Mouse (Mus musculus) liver, embryonic 12.5 days (tissue): Measurements from ENCODE around the gene Ccdc126. TPM values are rescaled to one million over a fixed set of nuclear protein-coding genes. Genes with fewer than 3 reads are reported as not detected.
"Not testable (repeated sequence)": the region's sequence is repeated elsewhere in the genome, so short reads cannot be mapped to it uniquely, and the experiment has no call there.

Source experiments
- ATAC-seq: fragments of 200-750 bp; cut with Nextera tagmentation; 2 replicates; pipeline ENCODE4 v1.8.0; 2017; ENCODE audit warnings: moderate number of reproducible peaks, mild to moderate bottlenecking, moderate library complexity
- H3K27ac ChIP-seq: fragments of 300-500 bp; sonication (generic); 2 replicates; pipeline ENCODE4 v1.5.1; 2016; ENCODE audit warnings: mild to moderate bottlenecking
- H3K27me3 ChIP-seq: fragments of 300-500 bp; sonication (generic); replicated peaks from 2 replicates; pipeline ENCODE4 v1.6.1; 2016; ENCODE audit warnings: mild to moderate bottlenecking, moderate library complexity
- H3K36me3 ChIP-seq: fragments of 300-500 bp; sonication (generic); 2 replicates; pipeline ENCODE4 v1.6.1; 2016; ENCODE audit warnings: mild to moderate bottlenecking, moderate library complexity
- H3K4me1 ChIP-seq: fragments of 300-500 bp; sonication (generic); 2 replicates; pipeline ENCODE4 v1.6.1; 2016
- H3K4me2 ChIP-seq: fragments of 300-500 bp; sonication (generic); 2 replicates; pipeline ENCODE4 v1.6.1; 2016; ENCODE audit warnings: mild to moderate bottlenecking, moderate library complexity
- H3K4me3 ChIP-seq: fragments of 300-500 bp; sonication (generic); 2 replicates; pipeline ENCODE4 v1.5.1; 2016; ENCODE audit warnings: mild to moderate bottlenecking, moderate library complexity
- H3K9ac ChIP-seq: fragments of 300-500 bp; sonication (generic); 2 replicates; pipeline ENCODE4 v1.6.1; 2016; ENCODE audit warnings: mild to moderate bottlenecking, moderate library complexity
- H3K9me3 ChIP-seq: fragments of 300-500 bp; sonication (generic); replicated peaks from 2 replicates; pipeline ENCODE4 v1.6.1; 2016; ENCODE audit warnings: mild to moderate bottlenecking, moderate library complexity
- WGBS: fragments of 180-500 bp; shearing (Covaris S2); methylation state at CpG from one replicate; pipeline ENCODE4 v1.1.7; 2016; ENCODE audit not compliant: insufficient replicate concordance; 5-methylcytosine and 5-hydroxymethylcytosine counted together
- polyA plus RNA-seq: library from polyadenylated mRNA; unstranded; fragments of >200 nt; fragmentation: Nextera tagmentation; extraction: Ambion mirVana; gene quantifications from 2 replicates; pipeline ENCODE4 v1.2.1, GENCODE M21; 2016

Gene Ccdc126
- 3.2 and 4.3 TPM in 2 replicates for polyA plus RNA-seq

DNA sequence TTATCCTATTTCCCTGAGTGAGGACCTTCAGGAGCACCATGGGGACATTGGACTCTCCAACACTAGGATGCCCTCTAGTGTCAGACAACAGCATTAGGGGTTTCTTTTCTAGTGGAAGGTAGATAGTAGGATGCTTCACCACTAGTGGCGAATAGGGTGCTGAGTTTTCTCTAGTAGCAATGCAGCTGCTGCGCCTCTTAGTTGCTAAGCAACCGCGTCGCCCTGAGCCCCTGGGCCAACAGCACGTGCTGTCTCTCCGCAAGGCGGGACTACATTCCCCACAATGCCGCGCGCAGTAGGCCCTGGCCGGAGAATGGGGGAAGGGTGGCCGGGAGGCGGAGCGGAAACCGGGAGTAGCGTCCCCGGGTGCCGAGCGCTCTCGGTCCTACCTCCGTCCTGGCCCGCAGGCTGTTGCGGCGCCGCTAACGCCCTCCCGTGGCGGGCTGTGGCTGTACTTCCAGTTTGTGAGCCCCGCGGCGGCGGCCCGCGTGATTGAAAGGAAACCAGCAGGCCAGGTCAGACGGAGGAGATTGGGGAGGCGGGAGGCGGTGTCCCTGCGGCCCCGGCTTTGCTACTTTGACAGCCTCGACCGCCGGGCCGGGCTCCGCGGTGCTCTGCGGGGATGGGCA is at the start of gene Ccdc126:
Gene Ccdc126 (plus strand): TSS at position 309 of the 629 bp plus-strand sequence.
- Histone ChIP-seq H3K9me3 (no peaks in the 10 kb centered on the region), H3K27me3 (0 out of 2 replicates have a peak, but pooled peaks cover 3% of the 10 kb centered on the region), H3K9ac (peak within 1 kb of the TSS; percentile 79), H3K4me2 (peak within 1 kb of the TSS; percentile 90), H3K27ac (peak within 1 kb of the TSS; percentile 80), H3K4me3 (peak within 1 kb of the TSS; percentile 76), H3K36me3 (no peaks in the 10 kb centered on the region), H3K4me1 (peaks cover 23% of the 10 kb centered on the region)
- ATAC-seq = peak; percentile 98
- 0% methylated on average over 47 of the region's 47 CpGs for WGBS

DNA sequence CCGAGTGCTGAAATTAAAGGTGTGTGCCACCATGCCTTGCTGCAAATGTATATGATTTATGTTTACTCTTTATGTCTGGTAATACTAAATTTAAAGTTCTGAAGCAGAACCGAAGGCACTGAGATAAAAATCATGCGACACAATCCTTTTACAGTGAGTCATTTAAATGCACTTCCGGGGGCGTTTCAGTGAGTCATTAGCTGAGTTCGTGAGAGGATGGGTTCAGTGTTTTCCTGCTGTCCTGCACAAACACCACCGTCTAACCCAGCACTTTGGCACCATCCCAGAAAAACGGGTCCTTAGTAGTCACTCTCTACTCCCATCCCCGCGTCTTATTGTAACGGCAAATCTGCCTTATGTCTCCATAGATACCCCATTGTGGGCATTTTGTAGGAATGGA is 49.2 kb upstream of the Ccdc126 start:
- no peak overlapping the region for H3K27ac ChIP-seq
- no peaks in the 10 kb centered on the region for H3K4me1 ChIP-seq
- no peaks in the 10 kb centered on the region for H3K36me3 ChIP-seq
- H3K27me3 ChIP-seq = no peaks in the 10 kb centered on the region
- H3K4me3 ChIP-seq = no peak overlapping the region
- whole genome bisulfite sequencing = 59% methylated on average over 11 of the region's 11 CpGs
- no peak overlapping the region for H3K4me2 ChIP-seq
- H3K9ac ChIP-seq = no peak overlapping the region
- no peak for ATAC-seq
- no peaks in the 10 kb centered on the region for H3K9me3 ChIP-seq

GRCm38 (mm10) chr6:49271815-49272214 is 47.3 kb upstream of the Ccdc126 start:
- 67% methylated on average over 6 of the region's 6 CpGs for WGBS
- H3K4me1 ChIP-seq = no peaks in the 10 kb centered on the region
- no peak overlapping the region for H3K4me2 ChIP-seq
- no peak overlapping the region for H3K27ac ChIP-seq
- no peaks in the 10 kb centered on the region for H3K9me3 ChIP-seq
- H3K36me3 ChIP-seq = no peaks in the 10 kb centered on the region
- H3K4me3 ChIP-seq = no peak overlapping the region
- no peak for ATAC-seq
- H3K27me3 ChIP-seq = no peaks in the 10 kb centered on the region
- H3K9ac ChIP-seq = no peak overlapping the region

GRCm38 (mm10) chr6:49272863-49273262 is 46.2 kb upstream of the Ccdc126 start:
- Histone ChIP-seq H3K4me2 (no peak overlapping the region), H3K9ac (no peak overlapping the region), H3K4me3 (no peak overlapping the region), H3K27me3 (no peaks in the 10 kb centered on the region), H3K36me3 (no peaks in the 10 kb centered on the region), H3K4me1 (no peaks in the 10 kb centered on the region), H3K9me3 (no peaks in the 10 kb centered on the region), H3K27ac (no peak overlapping the region)
- WGBS = 60% methylated on average over 2 of the region's 2 CpGs
- no peak for ATAC-seq

GRCm38 (mm10) chr6:49273934-49274333 is 45.1 kb upstream of the Ccdc126 start:
- H3K27me3 ChIP-seq = no peaks in the 10 kb centered on the region
- H3K4me2 ChIP-seq = no peak overlapping the region
- ATAC-seq = no peak
- no peak overlapping the region for H3K27ac ChIP-seq
- H3K9ac ChIP-seq = no peak overlapping the region
- no peak overlapping the region for H3K4me3 ChIP-seq
- no peaks in the 10 kb centered on the region for H3K9me3 ChIP-seq
- 48% methylated on average over 4 of the region's 4 CpGs for WGBS
- H3K36me3 ChIP-seq = no peaks in the 10 kb centered on the region
- H3K4me1 ChIP-seq = no peaks in the 10 kb centered on the region

- no peak overlapping the region for H3K4me3 ChIP-seq
- 74% methylated on average over 9 of the region's 9 CpGs for WGBS
- no peak for ATAC-seq
Measured at GRCm38 (mm10) chr6:49274416-49275091, 44.5 kb upstream of the Ccdc126 start.

GRCm38 (mm10) chr6:49275296-49275695 is 43.8 kb upstream of the Ccdc126 start:
- Histone ChIP-seq H3K27ac (no peak overlapping the region), H3K27me3 (no peaks in the 10 kb centered on the region), H3K9ac (no peak overlapping the region), H3K36me3 (no peaks in the 10 kb centered on the region), H3K4me2 (no peak overlapping the region), H3K9me3 (no peaks in the 10 kb centered on the region), H3K4me1 (no peaks in the 10 kb centered on the region), H3K4me3 (no peak overlapping the region)
- no peak for ATAC-seq
- 77% methylated on average over 7 of the region's 7 CpGs for WGBS

More at GRCm38 (mm10) chr6:49274416-49275091, 44.5 kb upstream of the Ccdc126 start:
- Histone ChIP-seq H3K27ac (no peak overlapping the region), H3K36me3 (no peaks in the 10 kb centered on the region), H3K9ac (no peak overlapping the region), H3K4me2 (no peak overlapping the region), H3K27me3 (no peaks in the 10 kb centered on the region), H3K4me1 (no peaks in the 10 kb centered on the region), H3K9me3 (no peaks in the 10 kb centered on the region)

GRCm38 (mm10) chr6:49280942-49281341 is 38.1 kb upstream of the Ccdc126 start:
- Histone ChIP-seq H3K4me1 (no peaks in the 10 kb centered on the region), H3K4me3 (no peak overlapping the region), H3K27me3 (no peaks in the 10 kb centered on the region), H3K9ac (no peak overlapping the region), H3K9me3 (no peaks in the 10 kb centered on the region), H3K4me2 (no peak overlapping the region), H3K36me3 (no peaks in the 10 kb centered on the region), H3K27ac (no peak overlapping the region)
- WGBS = 24% methylated on average over 1 of the region's 1 CpGs
- ATAC-seq = no peak

GRCm38 (mm10) chr6:49282122-49282521 is 37.0 kb upstream of the Ccdc126 start:
- Histone ChIP-seq H3K27ac (no peak overlapping the region), H3K27me3 (no peaks in the 10 kb centered on the region), H3K4me3 (no peak overlapping the region), H3K4me1 (no peaks in the 10 kb centered on the region), H3K4me2 (no peak overlapping the region), H3K9ac (no peak overlapping the region), H3K36me3 (no peaks in the 10 kb centered on the region), H3K9me3 (no peaks in the 10 kb centered on the region)
- no peak for ATAC-seq
- WGBS = 86% methylated on average over 1 of the region's 1 CpGs

- no peak overlapping the region for H3K4me3 ChIP-seq
- H3K9me3 ChIP-seq = no peaks in the 10 kb centered on the region
- H3K27me3 ChIP-seq = no peaks in the 10 kb centered on the region
- no peaks in the 10 kb centered on the region for H3K36me3 ChIP-seq
- H3K9ac ChIP-seq = no peak overlapping the region
- no peak overlapping the region for H3K4me2 ChIP-seq
- H3K4me1 ChIP-seq = no peaks in the 10 kb centered on the region
- no peak for ATAC-seq
- no peak overlapping the region for H3K27ac ChIP-seq
Measured at GRCm38 (mm10) chr6:49298286-49298685, 20.8 kb upstream of the Ccdc126 start.

DNA sequence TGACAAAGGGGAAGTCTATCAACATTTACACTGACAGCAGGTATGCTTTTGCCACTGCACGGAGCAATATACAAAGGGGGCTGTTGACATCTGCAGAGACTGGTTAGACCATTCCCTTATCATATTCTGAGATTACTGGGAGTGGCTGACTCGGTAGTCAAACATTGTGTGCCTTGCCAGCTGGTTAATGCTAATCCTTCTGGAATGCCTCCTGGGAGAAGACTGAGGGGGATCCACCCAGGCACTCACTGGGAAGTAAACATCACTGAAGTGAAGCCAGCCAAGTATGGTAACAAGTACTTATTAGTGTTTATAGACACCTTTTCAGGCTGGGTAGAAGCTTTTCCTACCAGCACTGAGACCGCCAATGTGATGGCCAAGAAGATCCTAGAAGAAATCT is 4.3 kb upstream of the Ccdc126 start:
- not testable (repeated sequence) for H3K36me3 ChIP-seq, H3K27me3 ChIP-seq, H3K9ac ChIP-seq, ATAC-seq, H3K4me3 ChIP-seq, H3K9me3 ChIP-seq, H3K4me1 ChIP-seq, H3K4me2 ChIP-seq, H3K27ac ChIP-seq
- 37% methylated on average over 3 of the region's 3 CpGs for WGBS

- H3K27ac ChIP-seq = peak overlapping the region; percentile 80
- 0 out of 2 replicates have a peak, but pooled peaks cover 1% of the 10 kb centered on the region for H3K27me3 ChIP-seq
- H3K9me3 ChIP-seq = no peaks in the 10 kb centered on the region
- peak overlapping the region; percentile 79 for H3K9ac ChIP-seq
- H3K4me1 ChIP-seq = peaks cover 23% of the 10 kb centered on the region
- H3K4me2 ChIP-seq = peak overlapping the region; percentile 90
- peak overlapping the region; percentile 76 for H3K4me3 ChIP-seq
- no peak for ATAC-seq
- no peaks in the 10 kb centered on the region for H3K36me3 ChIP-seq
- WGBS = 15% methylated on average over 13 of the region's 13 CpGs
Measured at GRCm38 (mm10) chr6:49319595-49320315, 681 bp downstream of the Ccdc126 start.
